14 mouse cellular contexts compared by ENCODE assay signal in the genomic region with DNA sequence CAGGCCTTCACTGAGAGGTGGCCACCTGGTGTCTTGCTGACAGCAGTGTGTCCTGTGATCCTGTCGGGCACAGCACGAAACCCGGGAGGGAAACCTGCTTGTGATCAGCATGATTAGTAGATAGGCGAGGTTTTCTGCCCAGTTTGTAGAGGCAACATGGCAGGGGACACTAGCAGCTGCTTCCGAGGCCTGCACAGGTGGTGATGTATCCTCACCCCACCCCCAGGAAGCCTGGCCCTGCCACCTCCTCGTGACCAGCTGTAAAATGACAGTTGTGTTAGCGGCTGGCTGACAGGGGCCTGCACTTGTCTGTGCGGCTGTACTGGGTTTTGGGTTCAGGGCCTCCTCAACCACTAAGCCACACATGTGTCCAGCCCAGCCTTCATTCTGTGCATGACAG. TPM values are rescaled to one million over a fixed set of nuclear protein-coding genes. Genes with fewer than 3 reads are reported as not detected.
DNase-seq lines count a peak whose midpoint lies in the region; ATAC-seq and TF ChIP-seq lines count a peak whose summit lies in the region.
"Had no signal": no experiment of that assay in that cellular context is flagged by ENCODE, and none has a peak within 500 bp of the region (broad histone marks: within the 10 kb centered on the region; RNA-seq: fewer than 3 reads in every experiment).

No protein-coding gene starts in this region.

- H3K9me3 ChIP-seq in heart, postnatal 0 days (replicated peaks; ENCODE audit: control insufficient read depth, low read length): no peaks in the 10 kb centered on the region
- no peaks in the 10 kb centered on the region for H3K9me3 ChIP-seq in limb, embryonic 13.5 days
- H3K9me3 ChIP-seq in midbrain, embryonic 11.5 days (ENCODE audit: control insufficient read depth, low read length): no peaks in the 10 kb centered on the region
- H3K9me3 ChIP-seq: hindbrain, embryonic 15.5 days had no signal

- 66% methylated on average over 8 of the region's 8 CpGs for WGBS in heart, postnatal 0 days
- WGBS in limb, embryonic 13.5 days: 46% methylated on average over 8 of the region's 8 CpGs
- 74% methylated on average over 8 of the region's 8 CpGs for WGBS in midbrain, embryonic 11.5 days

- H3K9ac ChIP-seq in heart, postnatal 0 days (replicated peaks; ENCODE audit: low read depth, low read length): no peak overlapping the region
- peak overlapping the region; percentile 67; the same call in 1 of the 2 replicates for H3K9ac ChIP-seq in limb, embryonic 13.5 days
- no peak overlapping the region for H3K9ac ChIP-seq in midbrain, embryonic 11.5 days (ENCODE audit: low read length)
- H3K9ac ChIP-seq: hindbrain, embryonic 15.5 days had no signal

- peak overlapping the region; percentile 52 for H3K4me2 ChIP-seq in heart, postnatal 0 days (ENCODE audit: low read depth, low read length)
- H3K4me2 ChIP-seq in limb, embryonic 13.5 days (replicated peaks): peak overlapping the region; percentile 74
- no peak overlapping the region for H3K4me2 ChIP-seq in midbrain, embryonic 11.5 days
- H3K4me2 ChIP-seq: hindbrain, embryonic 15.5 days had no signal

- TF ChIP-seq EP300 in heart, postnatal 0 days (IDR thresholded peaks at IDR 0.05; ENCODE audit: low read depth): no peak

- no peaks in the 10 kb centered on the region for H3K27me3 ChIP-seq in heart, postnatal 0 days (ENCODE audit: control insufficient read depth, insufficient read depth, low read length)
- H3K27me3 ChIP-seq in testis, adult 2 months (ENCODE audit: control insufficient read depth, insufficient read depth, low read length): no peaks in the 10 kb centered on the region
- no peaks in the 10 kb centered on the region for H3K27me3 ChIP-seq in limb, embryonic 13.5 days
- no peaks in the 10 kb centered on the region for H3K27me3 ChIP-seq in midbrain, embryonic 11.5 days (ENCODE audit: control insufficient read depth, insufficient read depth, low read length)
- H3K27me3 ChIP-seq: hindbrain, embryonic 15.5 days had no signal

- no peak for TF ChIP-seq CTCF in heart, postnatal 0 days (IDR thresholded peaks at IDR 0.05; ENCODE audit: low read depth)
- TF ChIP-seq CTCF in testis, adult 2 months (IDR thresholded peaks at IDR 0.05; ENCODE audit: control insufficient read depth, insufficient read depth, insufficient replicate concordance, low read depth, low read length): no peak

- intact Hi-C loops in heart, postnatal 36 days (cut with DNase I): no loop called here
- intact Hi-C loops in left cerebral cortex, postnatal 4 days (cut with DNase I): no loop called here

- TF ChIP-seq POLR2A in testis, adult 2 months (IDR thresholded peaks at IDR 0.05; ENCODE audit: control insufficient read depth, low read depth, low read length): no peak

- H3K4me1 ChIP-seq in heart, postnatal 0 days (ENCODE audit: control insufficient read depth, insufficient read depth): peaks cover 17% of the 10 kb centered on the region
- peaks cover 2% of the 10 kb centered on the region; the same call in 1 of the 2 replicates for H3K4me1 ChIP-seq in testis, adult 2 months (ENCODE audit: control insufficient read depth, insufficient read depth, low read length)
- peaks cover 50% of the 10 kb centered on the region for H3K4me1 ChIP-seq in limb, embryonic 13.5 days
- 0 out of 2 replicates have a peak, but pooled peaks cover 2% of the 10 kb centered on the region for H3K4me1 ChIP-seq in midbrain, embryonic 11.5 days (ENCODE audit: control insufficient read depth, insufficient read depth, low read length)

- no peaks in the 10 kb centered on the region for H3K36me3 ChIP-seq in heart, postnatal 0 days (replicated peaks; ENCODE audit: control insufficient read depth, insufficient read depth, low read length)
- no peaks in the 10 kb centered on the region for H3K36me3 ChIP-seq in testis, adult 2 months (ENCODE audit: control insufficient read depth, insufficient read depth, low read length)
- no peaks in the 10 kb centered on the region for H3K36me3 ChIP-seq in limb, embryonic 13.5 days
- no peaks in the 10 kb centered on the region for H3K36me3 ChIP-seq in midbrain, embryonic 11.5 days (ENCODE audit: control insufficient read depth, insufficient read depth, low read length)
- H3K36me3 ChIP-seq: hindbrain, embryonic 15.5 days had no signal

- H3K27ac ChIP-seq in heart, postnatal 0 days (ENCODE audit: low read depth): no peak overlapping the region
- peak overlapping the region; percentile 0; the same call in 1 of the 2 replicates for H3K27ac ChIP-seq in testis, adult 2 months (ENCODE audit: control insufficient read depth, insufficient read depth, low read depth, low read length)
- H3K27ac ChIP-seq in limb, embryonic 13.5 days: no peak overlapping the region
- no peak overlapping the region for H3K27ac ChIP-seq in midbrain, embryonic 11.5 days (ENCODE audit: low read depth, low read length)
- H3K27ac ChIP-seq: hindbrain, embryonic 15.5 days; layer of hippocampus, adult 2 months had no signal

- H3K4me3 ChIP-seq in heart, postnatal 0 days (ENCODE audit: low read depth, low read length): no peak overlapping the region
- H3K4me3 ChIP-seq in testis, adult 2 months (ENCODE audit: control insufficient read depth, low read depth, low read length): peak overlapping the region; percentile 20
- peak overlapping the region; percentile 45 for H3K4me3 ChIP-seq in limb, embryonic 13.5 days
- no peak overlapping the region for H3K4me3 ChIP-seq in midbrain, embryonic 11.5 days (ENCODE audit: low read depth, low read length)
- H3K4me3 ChIP-seq: erythroblast, embryonic 14.5 days; hindbrain, embryonic 15.5 days; layer of hippocampus, adult 2 months had no signal

- ATAC-seq in heart, postnatal 0 days (ENCODE audit: insufficient read depth, low read depth): no peak
- ATAC-seq in limb, embryonic 13.5 days (ENCODE audit: low FRiP score, low read depth): no peak
- ATAC-seq in midbrain, embryonic 11.5 days (ENCODE audit: low FRiP score): no peak
- ATAC-seq in CD4-positive, CD25-positive, alpha-beta regulatory T cell, adult 4 months: no peak
- ATAC-seq: activated CD4-positive, CD25-positive, alpha-beta regulatory T cell, adult 4 months; lung, postnatal 0 days had no signal

- DNase-seq in heart, postnatal 0 days (ENCODE audit: low spot score): no peak
- DNase-seq in heart, postnatal 36 days: no peak
- no peak for DNase-seq in testis, postnatal 14 days (ENCODE audit: low spot score)
- no peak for DNase-seq in left cerebral cortex, postnatal 4 days
- DNase-seq in midbrain, embryonic 11.5 days (ENCODE audit: low spot score, missing footprints): no peak
- DNase-seq: cerebellum, adult 11 months had no signal

RNA-seq across cellular contexts. Expression of a gene that starts 34.4 kb away (rescaled TPM):
- total RNA-seq in heart, postnatal 0 days (2014; rRNA removed; ENCODE audit: low replicate concordance): 57.8 and 64.2 TPM in 2 replicates
- 30.5 and 31.6 TPM in 2 replicates for polyA plus RNA-seq in heart, postnatal 0 days (2015; fragmentation: Nextera tagmentation; extraction: Ambion mirVana)
- total RNA-seq in heart, postnatal 36 days (2021): 10 to 100 TPM; 28.6 to 37.1 TPM
- 11.7 and 12.2 TPM in 2 replicates for polyA plus RNA-seq in testis, adult 2 months (2012; rRNA removed)
- 170 and 179 TPM in 2 replicates for polyA plus RNA-seq in limb, embryonic 13.5 days (2015; fragmentation: Nextera tagmentation; extraction: Ambion mirVana)
- 100 to 1,000 TPM in 1 of 2 experiments, 10 to 100 TPM in 1; 94.9 to 103 TPM for total RNA-seq in left cerebral cortex, postnatal 4 days (2021)
- polyA plus RNA-seq in midbrain, embryonic 11.5 days (2014; fragmentation: Nextera tagmentation; extraction: Ambion mirVana): 146 and 152 TPM in 2 replicates
- polyA plus RNA-seq in CD4-positive, CD25-positive, alpha-beta regulatory T cell, adult 4 months (2017; shearing (Covaris generic)): 100 to 1,000 TPM; 277 to 424 TPM

Comparison
In these comparisons a context has a peak if more than half of its experiments do, and no peak if none do; other contexts are left out.
1. H3K4me3 ChIP-seq: peak in testis, adult 2 months (single experiment) and limb, embryonic 13.5 days (single experiment); none in heart, postnatal 0 days (single experiment) and midbrain, embryonic 11.5 days (single experiment).